Mouse (Mus musculus) G1E (cell line): ENCODE measurements around the gene Plpp7. TPM values are rescaled to one million over a fixed set of nuclear protein-coding genes. Genes with fewer than 3 reads are reported as not detected.

Source experiments
- ATAC-seq: 2 replicates; pipeline ENCODE4 v1.8.0; 2016; ENCODE audit warnings: mild to moderate bottlenecking; ENCODE audit not compliant: insufficient number of reproducible peaks, poor library complexity, low FRiP score, severe bottlenecking; ENCODE audit errors: extremely low read depth
- DNase-seq: peaks from one replicate; pipeline ENCODE4 v3.0.0; 2012; ENCODE audit warnings: low spot score
- H3K27me3 ChIP-seq: 2 replicates; pipeline ENCODE4 v1.6.1; 2012; ENCODE audit warnings: mild to moderate bottlenecking, low read length, inconsistent platforms; ENCODE audit not compliant: insufficient read depth
- H3K36me3 ChIP-seq: replicated peaks from 2 replicates; pipeline ENCODE3; 2012; ENCODE audit warnings: mild to moderate bottlenecking, inconsistent platforms
- H3K4me1 ChIP-seq: 2 replicates; pipeline ENCODE4 v1.6.1; 2012; ENCODE audit warnings: low read depth, low read length, inconsistent platforms, mixed read lengths; ENCODE audit not compliant: insufficient read depth
- H3K4me3 ChIP-seq: 2 replicates; pipeline ENCODE4 v1.5.1; 2012; ENCODE audit warnings: low read depth, mild to moderate bottlenecking, inconsistent platforms, low read length, moderate library complexity, mixed read lengths
- H3K9me3 ChIP-seq: replicated peaks from 2 replicates; pipeline ENCODE4 v1.6.1; 2012; ENCODE audit warnings: inconsistent platforms
- CTCF ChIP-seq: IDR thresholded peaks from 2 replicates; pipeline ENCODE4 v1.5.1; 2012; ENCODE audit warnings: low read depth, low read length, inconsistent platforms, mixed read lengths
- GATA1 ChIP-seq: IDR thresholded peaks from 2 replicates; pipeline ENCODE4 v1.6.1; 2012; ENCODE audit warnings: borderline replicate concordance, low read length, inconsistent platforms, mixed read lengths
- GATA2 ChIP-seq: IDR thresholded peaks from 2 replicates; pipeline ENCODE4 v1.6.1; 2012; ENCODE audit warnings: low read depth, low read length, inconsistent platforms, borderline replicate concordance
- POLR2AphosphoS5 ChIP-seq: IDR thresholded peaks from 2 replicates; pipeline ENCODE4 v1.6.1; 2012; ENCODE audit warnings: low read depth, low read length, inconsistent platforms; ENCODE audit not compliant: insufficient replicate concordance
- TAL1 ChIP-seq: conservative IDR thresholded peaks from 2 replicates; pipeline ENCODE4 v1.6.1; 2012; ENCODE audit warnings: low read depth, low read length, inconsistent platforms, mixed read lengths
- polyA plus RNA-seq: library from polyadenylated mRNA; stranded (reverse); fragments of >175 nt; gene quantifications from 2 replicates; pipeline ENCODE4 v1.2.3, GENCODE M21; 2012
- total RNA-seq, 2 experiments: library from RNA; stranded (forward) in 1 of 2; stranded (reverse) in 1 of 2; fragments of 200-1000 nt in 1 of 2; fragments of >200 nt in 1 of 2; fragmentation: Nextera tagmentation in 1 of 2; gene quantifications; 2 replicates each; pipeline ENCODE4 v1.2.3; 2014 to 2017

Plpp7 gene
- total and polyA plus RNA-seq, 3 experiments: 0.44 TPM; not detected in 1

DNA sequence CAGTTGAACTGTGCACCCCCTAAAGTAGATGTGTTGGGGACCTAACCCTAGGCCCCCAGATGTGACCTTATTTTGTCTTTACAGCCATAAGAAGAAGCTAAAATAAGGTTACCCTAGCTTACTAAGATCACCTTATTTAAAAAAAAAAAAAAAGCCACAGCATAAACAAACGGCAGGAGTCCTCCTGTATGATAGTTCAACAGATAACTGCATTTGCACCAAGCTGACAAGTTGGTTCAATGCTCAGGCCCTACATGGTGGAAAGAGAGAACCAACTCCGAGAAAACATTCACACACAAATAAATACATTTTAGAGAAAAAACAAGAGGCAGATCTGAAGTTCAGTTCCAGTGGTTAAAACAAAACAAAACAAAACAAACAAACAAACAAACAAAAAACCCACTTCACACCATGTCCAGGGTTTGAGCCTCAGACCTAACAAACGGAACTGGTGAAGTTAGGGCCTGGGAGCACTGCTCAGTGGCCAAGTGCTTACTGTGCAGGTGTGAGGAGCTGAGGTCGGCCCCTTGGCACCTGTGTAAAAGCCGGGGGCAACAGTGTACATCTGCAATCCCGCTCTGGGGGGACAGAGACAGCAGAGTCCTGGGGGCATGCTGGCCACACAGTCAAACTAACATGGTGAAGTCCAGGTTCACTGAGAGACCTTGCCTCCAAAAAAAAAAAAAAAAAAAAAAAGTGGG lies 36.7 kb downstream of the Plpp7 start:
- H3K9me3 ChIP-seq: peaks cover 1% of the 10 kb centered on the region; the same call in 1 of the 2 replicates
- H3K27me3 ChIP-seq: no peaks in the 10 kb centered on the region
- ATAC-seq (no peak), DNase-seq (no peak)
- peak overlapping the region; percentile 62; the same call in 1 of the 2 replicates for H3K4me3 ChIP-seq
- peaks cover 75% of the 10 kb centered on the region for H3K4me1 ChIP-seq
- no peak for TF ChIP-seq TAL1
- TF ChIP-seq GATA1: no peak
- no peak for TF ChIP-seq CTCF
- TF ChIP-seq POLR2AphosphoS5: no peak
- no peak for TF ChIP-seq GATA2
- no peaks in the 10 kb centered on the region for H3K36me3 ChIP-seq

DNA sequence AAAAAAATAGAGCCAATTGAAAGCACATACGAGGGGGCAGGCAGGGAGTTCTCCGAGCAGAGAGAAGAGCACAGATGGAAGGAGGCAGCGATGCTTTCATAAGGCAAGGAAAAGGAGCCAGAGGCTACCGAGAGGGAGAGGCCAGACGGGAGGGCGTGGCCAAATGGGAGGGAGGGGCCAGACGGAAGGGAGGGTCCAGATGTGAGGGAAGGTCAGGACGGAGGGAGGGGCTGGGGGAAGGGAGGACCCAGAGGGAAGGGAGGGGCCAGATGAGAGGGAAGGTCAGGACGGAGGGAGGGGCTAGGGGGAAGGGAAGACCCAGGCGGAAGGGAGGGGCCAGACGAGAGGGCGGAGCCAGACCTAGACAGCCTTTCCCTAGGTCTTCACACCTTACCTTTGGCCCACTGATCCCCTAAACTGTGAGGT lies 37.3 kb downstream of the Plpp7 start:
- TF ChIP-seq GATA2: no peak
- TF ChIP-seq GATA1: no peak
- TF ChIP-seq POLR2AphosphoS5: no peak
- TF ChIP-seq CTCF: no peak
- no peak for TF ChIP-seq TAL1
- Histone ChIP-seq H3K4me3 (peak overlapping the region; percentile 62; the same call in 1 of the 2 replicates), H3K4me1 (peaks cover 76% of the 10 kb centered on the region)

GRCm38 (mm10) chr2:32134039-32134438 lies 38.7 kb downstream of the Plpp7 start:
- ATAC-seq: no peak
- Histone ChIP-seq H3K4me3 (no peak overlapping the region), H3K4me1 (peaks cover 72% of the 10 kb centered on the region), H3K36me3 (no peaks in the 10 kb centered on the region), H3K27me3 (no peaks in the 10 kb centered on the region), H3K9me3 (no peaks in the 10 kb centered on the region)
- TF ChIP-seq GATA2 (no peak), POLR2AphosphoS5 (no peak), CTCF (peak; percentile 90), GATA1 (no peak), TAL1 (no peak)
- no peak for DNase-seq

More for the DNA sequence above, 37.3 kb downstream of the Plpp7 start:
- no peaks in the 10 kb centered on the region for H3K9me3 ChIP-seq
- ATAC-seq (peak; percentile 47), DNase-seq (peak; percentile 64)
- no peaks in the 10 kb centered on the region for H3K36me3 ChIP-seq
- H3K27me3 ChIP-seq: no peaks in the 10 kb centered on the region

DNA sequence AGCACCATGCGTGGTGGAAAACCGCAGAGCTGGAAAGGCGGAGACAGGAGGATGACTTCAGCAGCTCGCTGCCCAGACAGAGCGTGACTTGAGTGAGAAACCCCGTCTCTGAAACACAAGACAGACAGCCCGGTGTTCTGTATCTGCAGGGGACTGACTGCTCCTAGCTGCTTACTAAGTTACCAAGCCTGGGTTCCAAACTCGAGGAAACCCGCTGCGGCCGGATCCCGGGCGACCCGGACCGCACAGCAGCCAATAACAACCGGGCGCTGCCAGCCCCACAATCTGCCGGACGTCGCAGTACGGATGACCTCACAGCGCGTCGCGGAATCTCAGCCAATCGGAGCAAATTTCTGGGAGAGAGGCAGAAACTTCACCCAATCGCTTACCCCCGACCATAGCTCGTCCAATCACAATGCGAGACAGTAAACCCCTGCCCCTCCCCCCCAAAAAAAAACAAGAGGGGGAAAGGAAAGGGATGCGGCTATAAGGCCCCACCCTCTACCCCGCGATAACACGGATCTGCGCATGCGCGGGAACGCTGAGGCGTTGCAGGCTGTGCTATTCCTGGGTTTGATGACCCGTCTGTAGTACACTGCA lies 42.4 kb downstream of the Plpp7 start:
- peaks cover 59% of the 10 kb centered on the region for H3K4me1 ChIP-seq
- H3K4me3 ChIP-seq: peak overlapping the region; percentile 77
- TF ChIP-seq POLR2AphosphoS5 (no peak), TAL1 (no peak), CTCF (no peak), GATA2 (no peak), GATA1 (no peak)
- H3K36me3 ChIP-seq: no peaks in the 10 kb centered on the region
- ATAC-seq: peak; percentile 95
- H3K27me3 ChIP-seq: no peaks in the 10 kb centered on the region
- DNase-seq: peak; percentile 94
- H3K9me3 ChIP-seq: no peaks in the 10 kb centered on the region

- ATAC-seq (no peak), DNase-seq (no peak)
- Histone ChIP-seq H3K36me3 (no peaks in the 10 kb centered on the region), H3K27me3 (no peaks in the 10 kb centered on the region), H3K4me3 (no peak overlapping the region), H3K9me3 (no peaks in the 10 kb centered on the region), H3K4me1 (peaks cover 52% of the 10 kb centered on the region)
- no peak for TF ChIP-seq GATA1
- TF ChIP-seq CTCF: no peak
- TF ChIP-seq GATA2: no peak
- TF ChIP-seq TAL1: no peak
These were observed 44.0 kb downstream of the Plpp7 start for GRCm38 (mm10) chr2:32139377-32139776.

- Histone ChIP-seq H3K36me3 (no peaks in the 10 kb centered on the region), H3K4me1 (peaks cover 60% of the 10 kb centered on the region), H3K9me3 (no peaks in the 10 kb centered on the region), H3K4me3 (no peak overlapping the region), H3K27me3 (no peaks in the 10 kb centered on the region)
- DNase-seq: no peak
- no peak for ATAC-seq
- no peak for TF ChIP-seq POLR2AphosphoS5
- no peak for TF ChIP-seq GATA2
- no peak for TF ChIP-seq TAL1
- TF ChIP-seq GATA1: no peak
- no peak for TF ChIP-seq CTCF
These were observed 45.2 kb downstream of the Plpp7 start for GRCm38 (mm10) chr2:32140498-32140934.
